Mouse (Mus musculus): Measurements from ENCODE around the gene Elovl4. TPM values are rescaled to one million over a fixed set of nuclear protein-coding genes. Genes with fewer than 3 reads are reported as not detected.

Elovl4 gene
- under 1 TPM; 0.16 to 0.20 TPM for total RNA-seq (2021)
- long read RNA-seq, experiment 1: 0 reads
- long read RNA-seq, experiment 2, partial matches to known transcripts: 0 of 1 reads
- long read RNA-seq, experiment 2, other reads (novel, unspliced or antisense): 0 of 1 reads

- DNase-seq: peak; percentile 36
Observed at GRCm38 (mm10) chr9:83805977-83806815, at the start of gene Elovl4. Gene Elovl4, minus strand, starts transcription at chr9:83806277.

- no peak for DNase-seq
Observed at GRCm38 (mm10) chr9:83852464-83852863, 46.4 kb upstream of the Elovl4 start.

DNA sequence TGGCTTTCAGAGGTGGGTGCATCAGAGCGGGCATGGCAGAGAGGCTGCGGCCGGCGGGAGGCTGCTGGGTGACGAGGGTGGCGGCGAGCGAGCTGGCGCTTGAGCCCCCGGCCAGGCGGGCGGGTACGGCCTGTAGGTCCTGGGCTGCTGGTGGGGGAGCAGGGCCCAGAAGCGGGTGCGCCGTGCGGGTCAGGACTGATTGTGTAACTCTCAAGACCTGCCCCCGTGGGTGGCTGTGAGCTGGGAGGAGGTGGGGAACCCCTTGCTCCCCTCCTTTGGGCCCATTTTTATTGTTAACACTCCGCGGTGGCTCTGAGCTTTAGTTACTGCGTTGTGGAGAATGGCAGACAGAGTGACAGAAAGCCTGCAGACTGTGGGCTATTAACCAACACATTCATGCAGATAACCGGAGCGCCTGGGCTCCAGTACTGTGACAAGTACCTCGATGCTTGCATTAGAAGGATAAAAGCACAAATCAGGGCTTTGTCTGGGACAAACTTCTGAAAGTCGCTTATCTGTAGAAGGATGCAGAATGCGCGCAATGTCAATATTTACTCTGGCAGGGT, 28.8 kb upstream of the Elovl4 start:
- DNase-seq: no peak

GRCm38 (mm10) chr9:83833811-83834747, 28.0 kb upstream of the Elovl4 start, which contains the start of gene Ttk:
Gene Ttk, plus strand, starts transcription at chr9:83834689.
- peak; percentile 87 for DNase-seq

- DNase-seq: no peak
Observed at GRCm38 (mm10) chr9:83831152-83831551, 25.1 kb upstream of the Elovl4 start.

GRCm38 (mm10) chr9:83829896-83830295, 23.8 kb upstream of the Elovl4 start:
- DNase-seq: no peak

DNA sequence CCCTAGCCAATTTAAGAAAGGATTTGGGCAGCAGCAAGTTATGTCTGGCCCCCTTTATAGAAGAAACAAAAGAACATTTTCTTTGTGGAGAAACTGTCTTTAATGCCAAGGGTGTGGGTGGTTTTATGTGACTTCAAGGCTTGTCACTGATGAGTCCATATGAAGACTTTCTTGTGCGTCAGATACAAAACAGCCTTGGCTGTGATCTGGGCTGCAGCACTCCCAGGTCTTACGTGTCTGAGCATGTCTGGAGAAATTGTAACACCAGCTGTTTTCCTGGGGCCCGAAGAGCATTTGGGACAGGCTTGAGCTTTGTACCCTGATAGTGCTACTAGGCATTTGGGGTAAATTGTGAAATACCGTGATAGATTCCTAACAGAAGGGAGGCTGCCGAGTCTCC, 16.8 kb upstream of the Elovl4 start:
- no peak for DNase-seq

DNA sequence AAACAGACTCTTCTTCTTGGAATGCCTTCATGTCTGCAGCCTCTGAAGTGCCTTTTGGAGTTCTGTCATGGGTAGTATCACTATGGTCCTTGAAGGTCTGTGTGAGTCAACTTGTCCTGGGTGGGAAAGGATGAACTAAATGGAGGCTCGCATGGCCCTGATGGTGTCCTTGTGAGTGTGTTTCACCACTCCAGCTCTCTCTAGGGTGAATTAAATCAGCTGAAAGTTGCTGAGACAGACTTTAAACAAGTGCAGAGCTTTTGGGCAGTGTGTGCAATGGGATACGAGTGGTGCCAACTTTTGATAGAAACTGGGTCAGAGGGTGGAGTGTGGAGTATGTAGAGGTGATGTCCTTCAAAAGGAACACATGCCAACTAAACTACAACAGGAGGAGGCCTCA, 14.9 kb upstream of the Elovl4 start:
- DNase-seq: no peak

GRCm38 (mm10) chr9:83819188-83819587, 13.1 kb upstream of the Elovl4 start:
- no peak for DNase-seq

DNA sequence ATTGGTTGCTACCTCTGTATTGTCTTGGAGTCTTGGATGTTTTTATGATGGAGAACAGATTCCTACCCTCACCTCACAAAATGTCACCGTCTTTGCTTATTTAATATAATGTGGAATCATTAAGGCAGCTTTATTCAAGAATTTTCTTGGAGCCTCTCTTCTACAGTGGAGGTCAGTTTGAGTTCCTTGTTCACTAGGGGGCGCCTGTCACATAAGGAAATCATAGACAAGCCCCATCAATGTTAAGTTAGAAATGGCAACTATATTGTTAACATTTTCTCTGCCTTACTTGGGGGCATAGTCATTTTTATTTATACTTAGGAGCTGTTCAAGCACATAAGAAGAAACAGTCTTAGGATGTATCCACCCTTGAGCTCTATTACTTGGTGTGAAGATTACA, 1.5 kb upstream of the Elovl4 start:
- DNase-seq: no peak

DNA sequence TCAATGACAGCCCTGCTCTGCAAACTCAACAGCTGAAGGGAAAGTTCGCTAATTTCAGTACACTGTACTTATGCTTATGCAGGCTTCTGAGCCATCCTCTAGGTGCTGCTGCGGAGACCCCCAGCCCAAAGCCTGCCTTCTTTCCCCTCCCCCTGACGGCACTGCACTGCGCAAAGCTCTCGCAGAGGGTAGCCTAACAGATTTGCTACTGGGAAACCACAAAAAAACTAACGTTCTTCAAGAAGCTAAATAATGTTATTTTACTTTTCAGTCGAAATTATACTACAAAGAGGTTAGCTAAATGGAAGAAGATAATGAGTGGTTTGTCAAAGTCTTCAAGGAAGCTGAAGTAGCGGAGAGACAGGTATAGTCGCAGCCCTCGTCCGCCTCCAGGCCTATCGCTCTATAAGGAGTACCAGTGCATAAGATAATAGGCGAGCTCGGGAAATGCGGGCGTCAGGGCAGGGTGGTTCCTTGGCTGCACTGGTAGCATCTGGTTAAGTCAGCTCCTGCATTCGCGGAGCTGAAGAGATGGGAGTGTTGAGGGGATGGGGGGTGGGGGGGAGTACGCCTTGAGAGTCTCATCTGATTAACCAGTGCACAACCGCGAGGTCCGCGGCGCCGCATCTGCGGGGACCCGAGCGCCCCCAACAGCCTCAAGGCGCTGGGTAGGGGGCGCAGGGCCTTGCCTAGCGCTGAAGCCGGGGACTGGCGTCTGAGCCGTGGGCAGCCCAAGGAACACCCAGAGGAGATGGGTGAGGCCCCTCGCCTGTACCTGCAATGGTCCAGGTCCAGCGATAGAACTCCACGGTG, 707 bp downstream of the Elovl4 start:
- no peak for DNase-seq

DNA sequence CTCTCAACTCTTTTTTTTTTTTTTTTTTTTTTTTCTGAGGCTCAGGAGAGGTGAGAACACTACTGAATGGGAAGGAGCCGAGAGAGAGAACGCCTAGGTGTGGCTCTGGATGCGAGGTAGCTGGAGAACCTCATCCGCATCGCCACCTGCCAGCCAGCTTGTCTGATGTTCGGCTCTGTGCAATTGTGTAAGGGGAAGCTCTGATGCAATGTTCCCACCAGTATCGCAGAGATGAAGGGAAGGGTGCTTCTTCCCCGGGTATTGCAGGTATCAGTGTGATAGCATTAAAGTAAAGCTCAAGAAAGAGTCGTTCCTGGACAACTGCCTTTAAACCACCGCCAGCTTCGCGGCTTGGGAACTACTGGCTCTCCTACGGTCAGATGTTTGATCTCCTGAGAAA, 1.7 kb downstream of the Elovl4 start:
- no peak for DNase-seq

DNA sequence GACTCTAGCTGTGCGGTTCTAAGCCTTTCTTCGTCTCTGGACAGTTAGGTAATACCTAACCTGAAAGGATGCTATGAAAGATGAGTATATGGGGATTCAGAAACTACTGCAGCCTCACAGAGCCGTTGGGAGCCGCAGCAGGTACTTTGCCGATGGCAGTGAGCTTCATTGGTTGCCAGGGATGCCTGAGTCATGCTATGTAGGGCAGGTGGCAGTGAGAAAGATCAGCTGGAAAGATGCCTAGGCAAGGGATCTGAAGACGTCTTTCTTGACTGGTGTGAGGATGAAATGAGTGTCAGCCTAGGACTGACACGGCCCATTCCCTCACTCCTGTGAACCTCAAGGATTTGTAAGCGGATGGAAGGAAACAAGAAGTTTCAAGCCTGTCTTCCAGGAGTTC, 8.2 kb downstream of the Elovl4 start:
- DNase-seq: no peak

DNA sequence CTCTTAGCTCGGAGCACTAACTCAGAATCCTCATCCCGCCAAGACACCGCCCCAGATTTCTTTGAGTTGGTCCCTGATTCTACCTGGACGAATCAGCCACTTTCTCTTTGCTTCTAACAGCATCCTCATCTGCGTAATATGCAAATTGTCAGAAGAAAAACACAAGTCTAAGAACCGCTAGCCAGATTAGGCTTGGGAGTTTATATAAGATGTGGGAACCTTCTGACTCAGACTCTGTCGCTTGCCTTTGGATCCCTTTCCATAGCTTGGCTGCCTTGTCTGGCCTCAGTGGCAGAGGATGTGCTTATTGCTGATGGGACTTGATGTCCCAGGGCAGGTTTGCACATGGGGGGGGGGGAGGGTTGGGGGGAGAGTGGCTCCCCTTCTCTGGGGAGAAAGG, 9.2 kb downstream of the Elovl4 start:
- DNase-seq: no peak

DNA sequence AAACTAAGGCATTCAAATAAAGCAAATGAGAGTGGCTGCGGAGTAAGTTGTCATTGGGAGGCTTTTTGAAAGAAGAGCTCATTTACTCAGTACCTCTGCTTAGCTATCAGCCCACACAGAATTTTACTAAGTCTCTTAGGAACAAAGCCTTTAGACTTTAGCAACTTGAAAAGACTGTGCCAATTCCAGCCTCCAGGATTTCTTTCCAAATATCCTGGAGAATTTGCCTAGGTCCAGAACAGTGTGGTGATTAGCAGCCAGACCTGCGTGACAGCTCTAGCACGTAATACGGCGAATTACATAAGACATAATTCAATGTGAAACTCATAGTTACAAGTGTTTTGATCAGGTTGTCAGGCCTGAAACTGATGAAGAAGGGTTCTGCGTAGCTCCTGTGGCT, 16.8 kb downstream of the Elovl4 start:
- DNase-seq: no peak

GRCm38 (mm10) chr9:83785501-83785900, 20.6 kb downstream of the Elovl4 start:
- DNase-seq: no peak

DNA sequence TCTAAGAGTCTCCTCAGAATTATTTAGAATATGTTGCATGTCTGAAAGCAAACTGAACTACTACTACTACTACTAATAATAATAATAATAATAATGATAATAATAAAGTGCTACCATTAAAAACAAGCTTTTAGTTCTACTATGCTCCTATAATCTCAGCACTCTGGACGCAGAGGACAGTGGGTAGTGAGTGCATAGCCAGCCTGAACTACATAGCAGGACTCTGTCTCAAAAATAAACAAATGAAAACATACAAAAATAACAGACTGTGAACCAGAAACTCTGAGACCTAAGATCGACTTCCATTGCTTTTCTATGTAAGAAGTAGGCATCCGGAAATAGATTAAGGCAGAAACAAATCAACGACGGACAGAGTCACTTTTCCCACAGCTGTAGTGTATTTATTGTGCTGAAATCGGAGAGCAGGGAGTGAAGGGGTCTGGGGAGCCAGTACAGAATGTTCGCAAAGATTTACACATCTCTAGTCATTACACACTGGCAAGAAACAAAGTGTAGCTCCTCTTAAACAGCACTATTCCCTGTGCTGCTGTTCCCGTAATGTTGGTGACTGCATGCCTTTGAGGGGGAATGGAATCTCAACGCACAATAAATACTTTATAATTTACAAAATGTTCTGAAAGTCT, 27.6 kb downstream of the Elovl4 start:
- no peak for DNase-seq

DNA sequence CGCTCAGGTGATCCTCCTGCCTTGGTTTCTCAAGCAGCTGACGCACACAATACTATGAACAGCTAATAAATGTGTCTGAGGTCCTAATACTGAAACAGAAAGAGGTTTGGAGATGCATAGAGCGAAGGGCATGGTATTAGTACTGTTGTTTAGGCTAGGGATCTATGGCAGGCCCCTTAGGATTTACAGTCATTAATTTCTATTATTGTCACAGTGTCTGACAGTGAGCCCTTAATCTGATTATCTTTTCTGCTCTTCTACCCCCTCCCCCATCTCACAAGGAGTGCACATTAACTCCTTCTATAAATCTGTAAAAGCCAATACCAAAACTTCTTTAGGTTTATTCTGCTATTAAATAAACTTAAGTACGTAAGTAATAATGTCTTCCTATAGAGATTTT, 44.8 kb downstream of the Elovl4 start:
- DNase-seq: no peak

GRCm38 (mm10) chr9:83731877-83732276, 74.2 kb downstream of the Elovl4 start:
- no peak for DNase-seq

DNA sequence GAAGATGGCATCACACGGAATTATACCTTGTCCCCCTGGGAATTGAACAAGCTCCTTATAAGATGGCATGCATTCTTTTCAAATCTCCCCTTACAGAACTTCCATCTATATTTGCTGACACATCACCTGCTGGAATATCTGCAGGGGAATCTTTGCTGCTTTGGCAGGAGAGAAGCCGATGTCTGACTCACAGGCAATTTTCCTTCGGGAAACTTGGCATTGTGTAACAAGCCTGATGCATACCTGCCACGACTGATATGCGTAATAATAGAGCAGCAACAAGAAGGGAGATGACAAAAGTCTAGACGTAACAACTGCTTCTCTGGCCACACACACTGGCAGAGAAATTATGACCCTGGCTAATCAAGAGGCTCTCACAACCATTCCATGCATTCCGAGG, 75.2 kb downstream of the Elovl4 start:
- no peak for DNase-seq
